ENCODE assay signal across 10 mouse cellular contexts in genomic region chr1:165967027-165967654, GRCm38 (mm10). TPM values are rescaled to one million over a fixed set of nuclear protein-coding genes. Genes with fewer than 3 reads are reported as not detected.
DNase-seq lines count a peak whose midpoint lies in the region; ATAC-seq lines count a peak whose summit lies in the region.
"Had no signal": no experiment of that assay in that cellular context is flagged by ENCODE, and none has a peak within 500 bp of the region (broad histone marks: within the 10 kb centered on the region; RNA-seq: fewer than 3 reads in every experiment).

No protein-coding gene starts in this region.

- no peaks in the 10 kb centered on the region for H3K36me3 ChIP-seq in neural tube, embryonic 11.5 days (ENCODE audit: control insufficient read depth, insufficient read depth, low read length)
- H3K36me3 ChIP-seq in neural tube, embryonic 15.5 days = peaks cover 2% of the 10 kb centered on the region; the same call in 1 of the 2 replicates
- no peaks in the 10 kb centered on the region for H3K36me3 ChIP-seq in midbrain, embryonic 15.5 days (replicated peaks)
- H3K36me3 ChIP-seq: lung, embryonic 15.5 days had no signal

- peak; percentile 62 for DNase-seq in neural tube, embryonic 11.5 days (ENCODE audit: low spot score)
- peak; percentile 53 for DNase-seq in R1 (ENCODE audit: low read depth, low spot score)
- peak; percentile 75 to 77 for DNase-seq in cerebellum, postnatal 14 days
- DNase-seq in gastrocnemius, postnatal 10 days = peak; percentile 29
- DNase-seq in layer of hippocampus, postnatal 14 days (ENCODE audit: low spot score in 2 of 2) = peak; percentile 41 to 68
- peak; percentile 39 to 55 for DNase-seq in thymus, postnatal 36 days

- no peak overlapping the region for H3K4me2 ChIP-seq in neural tube, embryonic 11.5 days (ENCODE audit: low read depth)
- H3K4me2 ChIP-seq in neural tube, embryonic 15.5 days = no peak overlapping the region
- no peak overlapping the region for H3K4me2 ChIP-seq in midbrain, embryonic 15.5 days
- H3K4me2 ChIP-seq: lung, embryonic 15.5 days had no signal

- H3K9ac ChIP-seq in neural tube, embryonic 11.5 days (ENCODE audit: low read length) = no peak overlapping the region
- no peak overlapping the region for H3K9ac ChIP-seq in neural tube, embryonic 15.5 days (replicated peaks)
- H3K9ac ChIP-seq in midbrain, embryonic 15.5 days = no peak overlapping the region
- H3K9ac ChIP-seq: lung, embryonic 15.5 days had no signal

- H3K9me3 ChIP-seq in neural tube, embryonic 11.5 days (ENCODE audit: control insufficient read depth, low read length) = no peaks in the 10 kb centered on the region
- H3K9me3 ChIP-seq in neural tube, embryonic 15.5 days (replicated peaks) = no peaks in the 10 kb centered on the region
- no peaks in the 10 kb centered on the region for H3K9me3 ChIP-seq in midbrain, embryonic 15.5 days
- H3K9me3 ChIP-seq: lung, embryonic 15.5 days had no signal

- 0 out of 2 replicates have a peak, but pooled peaks cover 4% of the 10 kb centered on the region for H3K4me1 ChIP-seq in neural tube, embryonic 11.5 days (ENCODE audit: control insufficient read depth, insufficient read depth, low read length)
- peaks cover 7% of the 10 kb centered on the region; the same call in 1 of the 2 replicates for H3K4me1 ChIP-seq in neural tube, embryonic 15.5 days
- H3K4me1 ChIP-seq in midbrain, embryonic 15.5 days = peaks cover 12% of the 10 kb centered on the region
- H3K4me1 ChIP-seq: lung, embryonic 15.5 days had no signal

- no peak overlapping the region for H3K4me3 ChIP-seq in neural tube, embryonic 11.5 days (ENCODE audit: low read depth, low read length)
- no peak overlapping the region for H3K4me3 ChIP-seq in neural tube, embryonic 15.5 days (replicated peaks)
- H3K4me3 ChIP-seq in midbrain, embryonic 15.5 days = no peak overlapping the region
- H3K4me3 ChIP-seq: erythroblast, embryonic 14.5 days; lung, embryonic 15.5 days had no signal

- no peak overlapping the region for H3K27ac ChIP-seq in neural tube, embryonic 11.5 days (ENCODE audit: low read depth, low read length)
- no peak overlapping the region for H3K27ac ChIP-seq in neural tube, embryonic 15.5 days (replicated peaks)
- H3K27ac ChIP-seq in midbrain, embryonic 15.5 days = no peak overlapping the region
- H3K27ac ChIP-seq: lung, embryonic 15.5 days had no signal

- ATAC-seq in neural tube, embryonic 11.5 days (ENCODE audit: insufficient read depth, low FRiP score, low TSS enrichment) = no peak
- ATAC-seq in neural tube, embryonic 15.5 days (ENCODE audit: low FRiP score) = no peak
- peak; percentile 65; the same call in 1 of the 2 replicates for ATAC-seq in midbrain, embryonic 15.5 days (replicated peaks)

- 0 out of 2 replicates have a peak, but pooled peaks cover 3% of the 10 kb centered on the region for H3K27me3 ChIP-seq in neural tube, embryonic 11.5 days (ENCODE audit: control insufficient read depth, insufficient read depth, low read length)
- no peaks in the 10 kb centered on the region for H3K27me3 ChIP-seq in neural tube, embryonic 15.5 days (replicated peaks)
- no peaks in the 10 kb centered on the region for H3K27me3 ChIP-seq in midbrain, embryonic 15.5 days (replicated peaks)
- H3K27me3 ChIP-seq: lung, embryonic 15.5 days had no signal

- 54% methylated on average over 4 of the region's 4 CpGs for WGBS in neural tube, embryonic 11.5 days
- 43% methylated on average over 4 of the region's 4 CpGs for WGBS in neural tube, embryonic 15.5 days
- WGBS in midbrain, embryonic 15.5 days = 44% methylated on average over 4 of the region's 4 CpGs

RNA-seq across cellular contexts. Expression of gene Pou2f1, which starts 35.3 kb away (rescaled TPM):
- polyA plus RNA-seq in neural tube, embryonic 11.5 days (2014; fragmentation: Nextera tagmentation; extraction: Ambion mirVana) = 27.0 and 27.5 TPM in 2 replicates
- polyA plus RNA-seq in neural tube, embryonic 15.5 days (2015; fragmentation: Nextera tagmentation; extraction: Ambion mirVana) = 14.7 and 15.3 TPM in 2 replicates
- 10 to 100 TPM in 1 of 2 experiments, 1 to 10 TPM in 1; 9.6 to 11.4 TPM for total RNA-seq in gastrocnemius, postnatal 10 days (2021)
- total RNA-seq in layer of hippocampus, postnatal 14 days (2021) = 10 to 100 TPM; 16.6 to 17.7 TPM
- 25.6 and 30.1 TPM in 2 replicates for polyA plus RNA-seq in midbrain, embryonic 15.5 days (2015; fragmentation: Nextera tagmentation; extraction: Ambion mirVana)
